Mouse (Mus musculus): Measurements from ENCODE around the gene Gm42517. TPM values are rescaled to one million over a fixed set of nuclear protein-coding genes. Genes with fewer than 3 reads are reported as not detected.
A peak's percentile ranks its signal among the peaks of the same experiment; 100 is the strongest.

Gm42517 gene
- total RNA-seq (2021), result 10 to 100 TPM; 69.2 to 70.0 TPM

DNA sequence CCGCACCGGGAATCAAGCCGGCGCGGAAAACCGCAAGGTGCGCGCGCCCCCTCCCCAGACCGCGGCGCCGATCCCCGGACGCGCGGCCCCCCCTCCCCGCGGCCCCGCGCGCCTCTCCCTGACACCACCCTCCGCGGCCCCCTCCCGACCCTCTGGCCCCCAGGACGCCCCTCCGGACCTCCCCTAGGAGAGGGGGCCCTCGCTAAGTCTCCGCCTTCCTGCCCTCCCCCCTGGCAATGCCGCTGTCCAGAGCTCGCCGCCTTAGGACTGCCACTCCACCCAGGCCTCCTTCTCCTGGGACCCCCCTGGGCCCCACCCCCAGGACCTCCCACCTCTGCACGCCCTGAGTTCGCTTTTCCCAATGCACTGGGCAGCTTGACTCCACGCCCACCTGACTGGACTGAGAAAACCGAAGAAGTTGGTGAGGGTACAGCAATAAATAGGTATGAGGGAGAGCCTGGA, at the start of gene Gm42517:
Gm42517 (minus strand) TSS at position 52 of the 462 bp plus-strand sequence.
- peak in 1 of 2 experiments; percentile 43 for DNase-seq (ENCODE audit: low spot score in 2 of 2)
- intact Hi-C loops (cut with DNase I), result loop anchor here (2.0 to 5.0 kb wide), 3 partner anchors 65 to 303 kb away; partner anchors contain the start of genes Mtf2 and Pcgf3

DNA sequence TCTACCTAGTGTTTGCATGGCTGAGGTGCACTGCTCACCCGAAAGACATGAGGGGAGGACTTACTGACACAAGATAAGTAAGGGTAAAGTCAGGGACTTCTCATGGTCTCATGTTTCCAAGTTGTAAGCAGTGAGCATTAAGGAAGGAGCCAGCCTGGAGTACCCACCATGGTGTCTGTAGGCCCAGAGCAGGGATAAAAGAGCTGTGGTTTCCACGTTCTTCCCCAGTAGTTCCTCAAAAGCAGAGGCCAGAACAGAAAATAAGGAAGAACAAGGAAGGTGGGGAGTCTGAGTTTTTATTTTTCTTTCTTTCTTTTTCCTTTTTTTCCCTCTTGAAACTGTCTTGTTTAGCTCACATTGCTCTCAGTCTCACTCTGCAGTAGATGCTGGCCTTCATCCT, 47.0 kb upstream of the Gm42517 start:
- intact Hi-C loops (cut with DNase I), result no loop called here
- no peak for DNase-seq (ENCODE audit: low spot score in 2 of 2)

DNA sequence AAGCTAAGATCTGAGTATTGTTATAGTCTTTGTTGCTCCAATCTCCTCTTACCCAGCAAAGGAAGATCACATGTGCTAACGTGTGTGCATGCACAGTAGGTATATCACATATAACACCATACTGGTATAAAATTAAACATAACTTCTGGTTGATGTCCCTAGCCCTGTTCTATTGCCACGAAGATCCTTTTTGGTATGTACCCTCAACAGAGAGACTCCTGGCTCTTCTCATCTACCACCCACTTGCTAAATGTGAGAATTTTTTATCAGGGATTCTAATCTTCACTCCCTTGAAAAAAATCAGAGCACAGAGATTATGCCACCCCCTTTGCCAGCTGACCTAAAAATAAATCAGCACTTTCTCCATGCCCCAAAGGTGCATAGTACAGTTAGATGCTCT, 39.3 kb upstream of the Gm42517 start:
- intact Hi-C loops (cut with DNase I), result loop anchor here (1.0 kb wide), 2 partner anchors 22 to 38 kb away; no protein-coding TSS in a partner anchor
- peak in 1 of 2 experiments; percentile 72 for DNase-seq (ENCODE audit: low spot score in 2 of 2)

DNA sequence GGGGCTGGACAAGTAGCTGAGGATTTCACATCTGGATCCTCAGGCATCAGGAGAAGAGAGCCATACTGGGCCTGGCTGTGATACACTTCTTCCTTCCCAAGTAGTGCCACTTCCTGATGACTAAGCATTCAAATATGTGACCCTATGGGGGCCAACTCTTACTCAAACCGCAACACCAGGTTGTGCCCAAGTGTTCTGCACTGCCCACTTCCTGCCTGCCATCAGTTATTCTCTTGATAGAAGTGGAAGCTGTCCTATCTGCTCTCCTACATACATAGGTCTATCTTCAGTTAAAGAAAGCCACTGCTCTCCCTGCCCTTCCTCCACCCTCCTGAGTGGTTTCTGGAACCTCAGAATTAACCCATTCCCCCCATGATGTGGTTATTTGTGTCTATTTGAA, 37.7 kb upstream of the Gm42517 start:
- intact Hi-C loops (cut with DNase I), result no loop called here
- no peak for DNase-seq (ENCODE audit: low spot score in 2 of 2)

DNA sequence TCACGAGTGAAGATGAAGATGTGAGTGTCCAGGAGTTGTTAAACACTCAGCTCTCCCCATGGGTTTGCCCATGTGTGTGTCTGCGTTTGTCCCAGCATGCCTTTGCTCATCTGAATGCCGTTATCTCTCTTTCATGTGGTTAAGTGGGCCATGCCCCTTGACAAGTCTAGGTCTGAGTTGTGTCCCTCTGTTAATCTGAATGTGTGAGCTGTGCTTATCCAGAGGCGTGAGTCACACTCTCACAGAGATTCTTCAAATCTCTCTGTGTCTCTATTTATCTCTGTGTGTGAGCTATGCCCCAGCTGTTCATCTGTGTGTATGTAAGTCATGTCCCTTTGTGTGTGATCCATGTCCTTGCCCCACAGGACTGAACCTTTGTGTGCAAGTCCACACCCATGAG, 35.7 kb upstream of the Gm42517 start:
- intact Hi-C loops (cut with DNase I), result no loop called here

DNA sequence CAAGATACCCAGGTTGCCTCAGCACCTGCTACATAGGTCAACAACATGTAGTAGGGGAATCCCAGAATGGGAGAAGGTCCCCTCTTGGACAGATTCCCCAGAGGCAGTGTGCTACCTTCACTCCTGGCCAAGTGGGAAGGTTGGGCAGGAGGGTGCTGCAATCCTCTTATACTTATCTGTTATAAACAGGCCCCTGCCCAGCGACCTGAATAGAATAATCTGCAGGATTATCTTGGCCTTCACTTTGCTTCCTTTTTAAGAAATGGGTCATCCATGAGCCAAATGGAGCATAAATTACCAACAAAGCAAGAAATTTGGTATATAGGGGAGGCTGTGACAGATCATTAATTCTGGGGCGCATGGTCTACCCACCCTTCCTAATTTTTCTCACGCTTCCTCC, 22.0 kb upstream of the Gm42517 start:
- DNase-seq (ENCODE audit: low spot score in 2 of 2), result no peak
- intact Hi-C loops (cut with DNase I), result no loop called here

More for the DNA sequence above, 35.7 kb upstream of the Gm42517 start:
- no peak for DNase-seq (ENCODE audit: low spot score in 2 of 2)

DNA sequence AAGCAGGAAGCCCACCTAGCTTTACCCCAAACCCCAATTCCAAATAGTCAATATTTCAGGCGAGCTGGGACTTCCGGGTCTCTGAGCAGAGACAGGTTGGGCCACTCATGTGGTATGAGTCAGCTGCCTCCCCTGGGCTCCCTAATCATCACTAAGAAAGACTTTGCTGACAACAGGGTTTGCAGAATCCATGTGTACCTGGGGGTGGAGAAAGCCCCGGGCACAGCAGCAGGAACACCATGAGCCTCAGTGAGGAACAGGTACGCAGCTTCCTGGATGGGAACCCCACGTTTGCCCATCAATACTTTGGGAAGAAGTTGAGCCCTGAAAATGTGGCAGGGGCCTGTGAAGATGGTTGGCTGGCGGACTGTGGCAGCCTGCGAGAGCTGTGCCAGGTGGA, 20.5 kb upstream of the Gm42517 start, which contains the start of gene Pde6b:
Pde6b (plus strand) TSS at position 191 of the 400 bp plus-strand sequence.
- intact Hi-C loops (cut with DNase I), result no loop called here
- no peak for DNase-seq (ENCODE audit: low spot score in 2 of 2)

DNA sequence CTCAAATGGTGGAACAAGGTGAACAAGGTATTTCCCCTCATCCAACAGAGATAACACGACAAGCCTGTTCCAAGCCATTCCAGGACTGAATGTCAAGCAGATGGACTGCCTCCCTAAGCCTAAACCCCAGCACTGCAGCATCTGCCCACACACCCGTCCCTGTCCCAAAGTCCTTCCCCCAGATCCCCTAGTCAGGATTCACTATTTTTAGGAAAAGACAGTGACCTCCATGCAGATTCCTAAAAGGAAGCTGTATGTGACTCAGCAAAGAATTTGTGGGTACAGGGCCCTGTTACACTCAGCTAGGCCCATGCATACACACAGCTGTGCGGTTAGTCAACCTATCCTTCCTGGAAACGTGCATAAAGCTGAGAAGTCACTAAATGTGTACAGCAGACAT, 18.7 kb upstream of the Gm42517 start:
- intact Hi-C loops (cut with DNase I), result no loop called here

DNA sequence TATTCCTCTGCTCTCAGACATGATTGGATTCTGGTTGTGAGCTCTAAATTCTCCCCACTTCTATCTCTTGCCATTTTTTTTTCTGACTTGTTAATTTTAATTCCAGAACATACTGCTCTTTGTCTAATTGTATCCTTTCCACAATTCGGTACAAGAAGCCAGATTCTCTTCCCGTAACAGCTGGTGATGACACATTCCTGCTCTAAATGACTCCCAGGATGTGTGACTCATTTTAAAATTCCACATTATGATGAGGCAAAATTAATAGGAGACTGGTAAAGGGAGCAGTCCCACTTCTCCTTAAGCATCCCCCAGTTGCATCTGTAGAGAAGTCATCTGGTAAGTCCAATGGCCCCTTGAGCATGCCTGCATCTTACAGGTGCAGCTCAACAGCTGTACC, 17.9 kb upstream of the Gm42517 start:
- intact Hi-C loops (cut with DNase I), result loop anchor here (1.0 kb wide), 2 partner anchors 16 to 22 kb away; no protein-coding TSS in a partner anchor
- DNase-seq (ENCODE audit: low spot score in 2 of 2), result peak; percentile 64 to 89

More for the DNA sequence above, 18.7 kb upstream of the Gm42517 start:
- DNase-seq (ENCODE audit: low spot score in 2 of 2), result peak in 1 of 2 experiments; percentile 59

DNA sequence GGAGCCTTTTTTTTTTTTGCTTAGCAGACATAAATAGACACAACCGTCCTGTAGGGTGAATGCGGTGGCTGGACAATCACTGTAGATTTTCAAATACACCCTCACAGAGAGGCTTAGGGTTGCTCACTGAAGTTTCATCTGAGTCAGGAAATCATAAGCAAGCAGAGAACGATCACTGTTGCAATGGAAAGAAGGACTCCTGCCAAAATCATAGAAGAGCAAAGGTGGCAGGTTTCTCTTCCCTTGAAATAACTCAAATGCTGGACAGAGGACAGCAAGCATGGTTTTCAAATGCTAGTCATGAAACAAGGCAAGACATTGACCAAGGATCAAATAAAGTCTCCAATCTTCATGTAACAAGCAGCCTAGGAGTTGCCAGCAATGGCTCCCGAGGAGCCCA, 10.6 kb upstream of the Gm42517 start:
- DNase-seq (ENCODE audit: low spot score in 2 of 2), result no peak
- intact Hi-C loops (cut with DNase I), result no loop called here

DNA sequence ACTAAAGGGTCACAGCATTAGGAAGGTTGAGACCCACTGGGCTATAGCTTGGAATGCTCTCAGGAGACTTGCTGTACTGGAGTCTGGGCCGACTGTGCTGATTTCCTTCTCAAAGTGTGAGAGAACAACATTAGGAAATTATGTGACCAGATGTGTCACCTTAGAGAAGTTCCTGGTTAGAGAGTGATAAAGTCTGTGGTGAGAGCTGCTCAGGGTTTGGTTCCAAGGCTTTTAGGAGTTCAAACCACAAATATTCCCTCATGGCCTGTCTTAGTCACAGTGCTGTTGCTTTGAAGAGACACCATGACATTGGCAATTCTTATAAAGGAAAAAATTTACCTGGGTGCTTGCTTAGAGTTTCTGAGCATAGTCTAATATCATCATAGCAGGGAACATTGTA, 8.3 kb upstream of the Gm42517 start:
- DNase-seq (ENCODE audit: low spot score in 2 of 2), result no peak
- intact Hi-C loops (cut with DNase I), result no loop called here

DNA sequence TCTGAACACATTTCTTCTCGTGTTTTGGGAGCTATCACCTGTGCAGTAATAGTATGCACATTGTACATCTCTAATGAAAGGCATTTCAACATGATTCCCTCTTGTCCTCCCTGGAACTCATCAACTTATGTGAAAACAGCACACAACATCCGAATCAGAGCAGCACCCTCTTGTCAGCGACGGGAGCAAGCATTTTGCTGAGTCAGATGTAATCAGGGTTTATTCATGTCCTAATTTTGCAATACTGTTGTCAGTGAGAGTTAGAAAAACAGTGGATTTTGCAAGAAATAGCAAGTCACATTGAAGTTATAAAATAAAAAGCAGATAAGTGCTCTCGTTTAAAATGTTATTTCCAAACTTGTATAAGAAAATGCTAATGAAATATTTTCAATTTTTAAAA, 6.4 kb upstream of the Gm42517 start:
- no peak for DNase-seq (ENCODE audit: low spot score in 2 of 2)
- intact Hi-C loops (cut with DNase I), result no loop called here

DNA sequence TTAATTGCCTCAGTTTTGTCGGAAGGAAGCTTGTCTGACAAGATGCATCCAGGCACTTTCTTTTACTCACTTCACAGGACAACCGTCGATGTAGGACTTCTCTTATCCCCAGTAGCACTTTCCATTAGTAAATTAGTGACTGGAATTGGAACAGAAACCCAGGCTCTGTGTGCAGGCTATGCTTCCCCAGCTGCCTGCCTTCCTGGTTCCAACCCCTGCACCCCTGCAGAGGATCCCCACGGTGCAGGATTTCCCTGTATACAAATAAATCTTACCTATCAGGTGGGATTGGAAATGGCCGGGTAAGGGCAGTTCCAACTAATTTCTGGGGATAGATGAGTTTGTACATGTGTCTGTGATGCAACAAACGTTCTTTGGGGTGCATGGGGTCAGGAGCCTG, 2.2 kb upstream of the Gm42517 start:
- intact Hi-C loops (cut with DNase I), result loop anchor here (1.0 to 5.0 kb wide), 6 partner anchors 11 to 305 kb away; partner anchors contain the start of genes Mtf2 and Pcgf3
- no peak for DNase-seq (ENCODE audit: low spot score in 2 of 2)

DNA sequence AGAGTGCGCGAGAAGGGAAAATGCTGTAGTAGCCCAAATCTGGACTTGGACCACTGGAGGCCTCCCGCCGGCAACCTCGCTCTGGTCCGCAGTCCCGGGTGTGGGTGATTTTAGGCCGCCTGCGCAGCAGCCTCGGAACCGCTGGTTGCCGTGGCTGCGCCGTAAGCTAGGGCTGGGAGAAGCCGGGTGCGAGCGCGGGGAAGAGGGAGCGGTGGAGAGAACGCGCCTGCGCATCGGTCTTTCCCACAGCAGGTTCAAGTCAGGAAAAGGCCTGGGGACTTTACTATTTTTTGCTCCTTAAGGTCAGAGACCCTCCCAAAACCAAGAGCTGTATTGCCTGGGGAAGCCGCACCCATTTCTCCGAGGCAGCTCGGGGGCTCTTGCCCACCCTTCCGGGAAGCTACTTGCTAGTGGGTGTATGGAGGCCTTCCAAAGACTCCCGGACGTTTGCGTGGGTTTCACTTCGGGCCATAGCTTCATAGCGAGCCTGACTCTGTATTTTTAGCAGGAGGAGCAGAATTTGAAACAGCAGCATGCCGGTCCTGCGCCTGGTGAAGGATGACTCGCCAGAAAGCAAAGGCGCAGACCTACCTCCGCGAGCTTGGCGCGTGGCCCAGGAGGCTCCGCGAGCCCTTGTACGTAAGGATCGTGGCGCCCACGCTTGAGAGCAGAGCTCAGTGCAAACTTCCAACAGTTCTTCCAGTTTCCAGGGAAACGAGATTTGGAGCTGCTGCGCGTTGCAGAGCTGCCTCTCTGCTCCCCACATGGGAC, 1.3 kb upstream of the Gm42517 start:
- DNase-seq (ENCODE audit: low spot score in 2 of 2), result peak; percentile 89 to 98
- intact Hi-C loops (cut with DNase I), result loop anchor here (1.0 to 5.0 kb wide), 6 partner anchors 10 to 304 kb away; partner anchors contain the start of genes Mtf2 and Pcgf3

DNA sequence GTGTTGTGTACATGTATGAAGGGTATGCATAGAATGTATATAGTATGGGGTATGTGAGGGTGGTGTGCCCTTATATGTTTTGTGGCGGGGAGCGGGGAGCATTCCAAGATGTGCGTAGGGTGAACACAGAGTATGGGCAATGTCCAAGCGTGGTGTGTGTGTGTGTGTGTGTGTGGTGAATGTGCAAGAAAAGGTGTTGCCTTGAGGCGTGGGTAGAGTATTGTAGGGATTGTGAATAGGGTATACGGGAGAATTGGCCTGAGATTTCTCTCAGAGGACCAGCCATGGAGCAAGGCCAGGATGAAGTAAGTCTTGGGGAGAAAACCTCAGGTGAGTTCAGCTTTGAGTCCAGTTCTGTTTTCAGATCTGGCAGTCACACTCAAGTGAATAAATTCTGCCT, 724 bp upstream of the Gm42517 start:
- DNase-seq (ENCODE audit: low spot score in 2 of 2), result peak in 1 of 2 experiments; percentile 68
- intact Hi-C loops (cut with DNase I), result loop anchor here (2.0 to 5.0 kb wide), 3 partner anchors 64 to 304 kb away; partner anchors contain the start of genes Mtf2 and Pcgf3

DNA sequence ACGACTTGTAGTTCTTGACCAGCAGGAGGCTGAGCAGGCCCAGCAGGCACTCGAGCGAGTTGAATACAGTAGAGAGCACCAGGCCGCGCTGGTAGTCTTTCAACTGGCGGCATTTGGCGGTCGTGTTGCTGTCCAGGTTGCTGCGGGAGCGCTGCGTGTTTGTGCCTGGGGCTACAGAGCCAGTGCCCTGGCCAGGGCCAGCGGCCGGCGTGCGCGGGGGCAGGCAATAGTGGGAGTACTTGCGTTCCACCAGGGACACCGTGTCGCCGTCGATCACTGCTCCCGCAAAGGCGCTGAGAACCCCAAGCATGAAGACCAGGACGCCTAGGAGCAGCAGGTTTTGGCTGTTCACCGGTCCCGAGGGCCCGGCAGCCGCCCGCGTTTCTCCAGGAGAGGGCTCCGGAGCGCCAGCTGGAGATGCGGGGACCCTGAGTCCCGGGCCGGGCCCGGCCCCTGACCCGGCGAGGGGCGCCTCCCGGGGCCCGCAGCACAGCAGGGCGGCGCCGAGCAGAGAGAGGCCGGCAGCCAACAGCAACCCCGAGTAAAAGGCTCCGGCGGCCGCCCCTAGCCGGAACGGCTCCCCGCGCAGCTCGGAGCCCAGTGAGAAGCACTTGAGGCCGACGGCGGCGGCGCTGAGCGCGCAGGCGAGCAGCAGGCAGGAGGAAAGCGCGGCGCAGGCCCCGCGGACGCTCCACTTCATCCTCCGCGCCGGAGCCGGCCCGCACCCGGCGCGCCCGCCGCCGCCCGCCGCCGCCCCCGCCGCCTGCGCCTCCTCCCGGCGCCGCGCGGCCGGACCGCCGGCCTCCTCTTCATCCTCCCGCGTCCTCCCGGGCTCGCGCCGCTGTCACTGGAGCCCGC, 509 bp downstream of the Gm42517 start:
- DNase-seq (ENCODE audit: low spot score in 2 of 2), result peak; percentile 59 to 62

DNA sequence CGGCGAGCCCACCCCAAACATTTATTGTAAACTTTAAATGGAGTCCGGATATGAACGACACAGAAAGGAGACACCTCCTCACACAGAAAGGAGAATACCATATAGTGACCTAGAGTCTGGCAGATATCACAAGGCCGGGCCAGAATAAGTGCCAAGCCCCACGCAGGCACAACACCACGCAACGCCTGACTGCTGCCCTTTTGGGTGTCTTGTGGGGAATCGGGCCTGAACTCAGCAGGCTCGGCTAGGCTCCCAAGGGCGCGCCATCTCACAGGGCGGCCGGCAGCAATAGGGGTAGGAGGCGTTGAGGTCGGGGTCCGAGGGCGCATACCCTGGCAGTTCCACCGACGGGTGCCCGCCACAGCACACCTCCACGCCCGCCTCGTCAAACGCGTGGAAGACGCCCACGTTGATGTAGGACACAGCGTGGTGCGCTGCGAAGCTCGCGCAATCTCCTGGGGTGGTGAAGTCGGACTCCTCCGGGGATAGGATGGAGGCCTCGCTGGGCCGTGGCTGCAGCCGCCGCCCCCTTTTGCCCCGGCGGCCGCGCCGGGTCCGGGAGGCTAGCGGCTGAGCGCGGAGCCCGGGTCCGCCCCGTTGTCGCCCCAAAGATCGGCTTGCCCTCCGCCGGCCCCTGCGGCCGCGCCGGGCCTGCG, 1.3 kb downstream of the Gm42517 start:
- peak in 1 of 2 experiments; percentile 32 for DNase-seq (ENCODE audit: low spot score in 2 of 2)

More for the DNA sequence above, 509 bp downstream of the Gm42517 start:
- intact Hi-C loops (cut with DNase I), result loop anchor here (5.0 kb wide), 1 partner anchor 95 kb away; the partner anchor contains the start of gene Pcgf3

DNA sequence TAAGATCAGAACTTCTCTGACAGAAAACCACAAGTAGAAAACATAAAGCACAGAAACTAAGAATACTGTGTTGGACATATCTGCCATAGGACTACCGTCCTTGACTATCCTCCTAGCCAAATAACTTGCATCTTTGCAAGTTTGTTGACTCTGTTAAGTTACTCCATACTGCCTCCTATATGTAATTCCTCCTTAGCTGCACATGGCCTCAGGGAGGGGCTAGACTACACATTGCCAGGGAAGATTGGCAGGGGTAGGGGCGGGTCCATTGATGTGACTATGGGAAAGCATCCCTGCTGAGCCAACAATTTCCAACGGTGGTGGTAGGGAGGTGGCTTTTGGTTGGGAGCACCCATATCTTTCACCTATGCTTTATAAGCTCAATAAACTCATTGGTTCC, 5.4 kb downstream of the Gm42517 start:
- peak in 1 of 2 experiments; percentile 50 for DNase-seq (ENCODE audit: low spot score in 2 of 2)
- intact Hi-C loops (cut with DNase I), result no loop called here

More for the DNA sequence above, 1.3 kb downstream of the Gm42517 start:
- intact Hi-C loops (cut with DNase I), result loop anchor here (5.0 kb wide), 1 partner anchor 96 kb away; the partner anchor contains the start of gene Pcgf3

DNA sequence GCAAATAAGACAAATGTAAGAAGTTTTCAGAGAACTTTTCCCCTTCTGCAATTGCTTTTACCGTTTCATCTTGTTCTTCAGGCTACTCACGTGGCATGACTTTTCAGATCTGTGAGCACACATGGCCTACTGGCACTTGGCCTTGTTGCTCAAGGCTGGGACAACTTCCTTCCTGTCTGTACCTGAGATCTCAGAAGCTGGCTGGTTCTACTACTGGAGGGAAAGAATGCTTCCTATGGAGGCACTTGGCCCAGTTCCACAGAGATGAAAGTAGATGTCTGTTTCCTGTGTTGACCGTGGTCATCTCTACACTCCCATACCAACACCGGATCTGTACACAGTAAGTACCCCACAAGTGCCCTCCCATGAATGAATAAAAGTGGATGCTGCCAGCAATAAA, 7.5 kb downstream of the Gm42517 start:
- no peak for DNase-seq (ENCODE audit: low spot score in 2 of 2)
- intact Hi-C loops (cut with DNase I), result no loop called here

All from left cerebral cortex, postnatal 25 days (tissue).